Mouse (Mus musculus) retina, postnatal 7 days (tissue): ENCODE results near the gene Arf1.
"Not testable (repeated sequence)": the region's sequence is repeated elsewhere in the genome, so short reads cannot be mapped to it uniquely, and the experiment has no call there.

Experiments
- DNase-seq: peaks from one replicate; pipeline ENCODE4 v3.0.0-alpha.2; 2012; ENCODE audit warnings: low read depth, low spot score

Gene Arf1

DNA sequence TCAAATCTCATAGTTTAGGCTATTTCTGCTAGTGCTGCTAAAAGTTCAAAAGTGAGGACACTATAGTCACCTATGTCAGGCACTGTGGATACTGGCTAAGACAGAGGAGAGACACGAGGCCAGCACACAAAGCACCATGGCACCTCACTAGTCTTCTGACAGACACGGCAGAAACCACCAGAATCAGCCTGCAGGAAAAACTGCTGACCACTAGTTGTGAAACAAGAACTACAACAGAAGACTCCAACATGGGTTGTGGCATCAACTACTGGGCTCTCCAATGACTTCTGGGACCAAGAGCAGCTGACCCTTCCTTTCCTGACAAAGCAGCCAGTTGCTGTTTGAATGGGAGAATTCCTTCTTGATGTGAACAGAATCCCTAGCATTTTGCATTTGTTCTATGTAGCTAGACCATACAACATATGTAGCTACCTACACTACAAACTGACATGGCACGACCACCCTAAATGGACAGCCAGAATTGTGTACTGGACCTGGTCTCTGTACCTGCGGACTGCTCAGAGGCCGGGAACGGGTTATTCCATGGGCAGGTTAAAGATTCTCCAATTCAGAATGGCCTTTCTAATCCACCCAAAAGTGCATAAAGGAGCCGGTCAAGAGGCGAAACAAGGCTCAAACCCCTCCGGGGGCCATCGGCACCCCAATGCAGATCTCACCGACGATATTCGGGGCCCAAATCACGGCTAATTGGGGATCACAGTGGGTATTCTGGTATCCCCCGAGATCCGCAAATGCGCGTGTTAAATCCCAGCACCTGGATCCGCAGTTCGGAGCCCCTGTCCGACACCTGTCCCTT is 1.1 kb downstream of the Arf1 start:
- no peak for DNase-seq

DNA sequence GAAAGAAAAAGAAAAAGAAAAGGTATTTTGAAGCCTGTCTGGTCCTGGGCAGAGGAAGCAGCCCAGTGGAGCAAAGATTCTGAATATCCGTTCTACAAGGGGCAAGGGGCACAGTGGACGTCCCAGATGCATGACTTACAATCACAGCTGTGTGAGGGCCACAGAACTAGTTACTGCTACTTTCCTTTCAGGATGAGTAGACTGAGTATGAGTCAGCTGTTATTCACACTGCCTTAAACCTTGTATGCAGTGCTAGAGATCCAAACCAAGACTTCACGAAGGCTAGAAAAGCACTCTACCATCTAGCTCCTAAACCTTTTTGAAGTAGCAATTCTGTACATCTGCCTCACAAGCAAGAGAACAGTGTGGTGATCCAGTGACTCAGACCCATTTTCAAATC is 1.8 kb downstream of the Arf1 start:
- DNase-seq, result no peak

DNA sequence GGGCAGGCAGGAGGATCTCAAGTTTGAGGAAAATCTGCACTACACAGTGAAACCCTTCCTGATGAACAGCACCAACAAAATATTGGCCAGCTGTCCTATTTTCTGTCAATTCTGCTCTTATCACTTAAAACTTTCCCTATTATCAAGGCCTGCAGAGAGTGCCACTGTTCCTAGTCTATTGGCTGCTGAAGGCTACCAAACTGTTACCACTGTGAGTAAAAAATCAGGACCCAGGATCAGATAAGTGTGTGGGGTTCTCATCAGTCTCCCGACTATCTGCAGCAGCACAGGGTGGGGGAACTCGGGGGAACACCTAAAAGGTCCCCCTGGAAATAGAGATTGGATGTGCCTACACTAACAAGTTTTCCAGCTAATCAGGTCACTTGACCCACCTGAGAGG is 2.9 kb downstream of the Arf1 start:
- DNase-seq, result no peak

DNA sequence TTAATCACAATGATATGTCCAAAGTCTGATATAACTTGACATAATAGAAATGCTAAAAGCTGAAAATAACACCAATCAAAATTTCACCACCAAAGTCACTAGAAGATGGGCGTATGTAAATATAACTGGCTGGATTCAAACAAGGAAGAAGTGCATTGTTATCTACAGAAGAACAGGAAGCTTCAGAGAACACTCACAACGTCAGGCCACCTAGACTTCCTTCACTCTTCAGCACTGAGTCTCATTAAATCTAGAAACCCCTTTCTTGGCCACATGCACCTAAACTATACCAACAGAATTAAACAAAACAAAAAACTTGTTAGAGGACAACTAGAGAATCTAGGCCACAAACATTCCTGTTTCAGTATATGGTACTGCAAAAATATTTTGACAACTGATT is 3.6 kb downstream of the Arf1 start:
- DNase-seq, result no peak

DNA sequence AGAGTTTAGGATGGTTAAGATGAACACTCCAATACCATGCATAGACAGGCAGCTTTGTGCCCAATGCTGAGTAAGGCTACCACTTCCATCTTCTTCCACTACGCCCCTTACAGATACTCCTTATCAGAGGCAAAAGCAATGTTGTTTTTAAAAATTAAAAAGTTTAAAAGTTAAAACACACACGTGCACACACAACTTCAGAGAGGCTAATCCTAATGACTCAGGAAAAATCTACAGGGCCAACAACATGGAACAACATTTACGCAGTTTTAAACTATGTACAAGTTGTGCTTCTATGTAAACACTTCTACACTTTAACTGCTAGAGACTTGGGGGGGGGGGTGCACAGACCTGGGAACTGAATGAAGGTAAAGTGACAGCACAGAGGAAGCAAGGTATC is 4.0 kb downstream of the Arf1 start:
- no peak for DNase-seq

DNA sequence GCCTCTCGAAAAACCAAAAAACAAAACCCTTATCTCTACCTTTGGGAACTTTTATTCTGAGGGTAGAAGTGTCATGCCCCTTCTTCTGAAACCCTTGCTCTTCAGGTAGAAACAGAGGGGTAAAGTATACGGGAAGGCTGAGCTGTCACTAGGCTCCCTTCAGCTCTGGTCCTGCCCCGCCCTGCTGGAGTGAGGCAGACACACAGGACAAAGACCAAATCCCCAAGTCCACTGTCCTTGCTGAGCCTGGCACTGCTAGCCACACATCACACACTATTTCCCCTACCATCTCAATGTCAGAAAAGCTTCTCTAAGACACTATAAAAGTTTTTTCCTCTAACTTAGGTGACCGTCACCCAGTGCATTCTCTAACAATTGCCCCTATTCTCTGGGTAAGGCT is 5.8 kb downstream of the Arf1 start:
- DNase-seq, result no peak

DNA sequence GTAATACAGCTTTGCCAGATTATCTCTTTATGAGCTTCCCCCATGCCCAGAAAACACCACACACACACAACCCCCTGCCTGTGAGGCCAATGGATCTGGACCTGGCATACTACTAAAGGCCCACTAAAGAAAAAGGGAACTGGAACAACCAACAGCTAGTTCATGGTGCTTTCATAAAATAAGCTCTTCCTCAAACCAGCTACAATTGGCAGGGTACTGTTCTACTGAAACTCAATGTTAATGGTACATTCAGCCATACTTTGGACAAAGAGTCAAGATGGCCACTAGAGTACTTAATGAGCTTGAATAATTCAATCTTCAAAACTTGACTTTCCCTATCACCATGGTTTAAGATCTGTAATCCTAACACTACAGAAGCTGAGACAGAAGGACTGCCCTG is 6.5 kb downstream of the Arf1 start:
- no peak for DNase-seq

DNA sequence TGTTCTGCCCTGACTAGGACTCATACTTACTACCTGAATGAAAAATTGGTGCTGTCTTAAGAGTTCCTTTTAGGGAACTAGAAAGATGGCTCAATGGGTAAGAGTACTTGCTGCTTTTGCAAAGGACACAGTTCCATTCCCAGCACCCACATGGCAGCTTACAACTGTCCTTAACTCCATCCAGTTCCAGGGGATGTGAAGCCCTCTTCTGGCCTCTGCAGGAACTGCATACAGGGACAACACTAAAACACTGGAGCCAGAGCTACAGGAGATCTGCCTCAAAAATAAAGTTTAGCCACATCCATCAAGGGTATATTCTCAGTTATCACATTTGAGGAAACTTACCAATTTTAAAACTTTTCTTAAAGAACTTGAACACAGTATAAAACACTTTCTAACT is 9.0 kb downstream of the Arf1 start:
- DNase-seq, result no peak

DNA sequence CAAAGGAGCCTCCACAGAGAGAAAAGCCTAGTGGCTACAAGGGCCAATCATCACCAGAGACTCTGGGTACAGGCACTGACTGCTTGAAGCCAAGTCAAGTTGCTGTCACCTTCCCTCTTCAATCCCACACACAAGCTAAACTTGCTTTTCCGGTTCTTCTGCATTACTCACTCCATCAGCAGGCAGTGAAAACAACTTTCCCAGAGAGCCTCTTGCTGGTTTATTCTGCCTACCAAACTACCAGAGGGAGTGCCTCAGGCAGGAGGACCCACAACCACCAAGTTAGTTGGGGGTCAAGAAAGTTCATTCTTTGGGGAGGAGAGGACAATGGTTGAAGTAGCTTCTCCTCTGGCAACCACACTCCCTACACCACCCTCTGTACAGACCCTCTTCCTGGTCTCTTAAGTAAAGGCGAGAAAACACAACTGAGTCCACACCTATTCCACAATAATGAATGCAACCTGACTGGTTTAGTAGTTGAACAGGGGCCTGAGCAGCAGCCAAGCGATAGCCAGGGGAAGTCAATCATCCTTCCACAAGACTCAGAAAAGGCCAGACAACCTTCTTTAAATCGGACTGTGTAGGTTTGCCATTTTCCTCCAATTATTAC is 9.6 kb downstream of the Arf1 start:
- DNase-seq, result no peak

DNA sequence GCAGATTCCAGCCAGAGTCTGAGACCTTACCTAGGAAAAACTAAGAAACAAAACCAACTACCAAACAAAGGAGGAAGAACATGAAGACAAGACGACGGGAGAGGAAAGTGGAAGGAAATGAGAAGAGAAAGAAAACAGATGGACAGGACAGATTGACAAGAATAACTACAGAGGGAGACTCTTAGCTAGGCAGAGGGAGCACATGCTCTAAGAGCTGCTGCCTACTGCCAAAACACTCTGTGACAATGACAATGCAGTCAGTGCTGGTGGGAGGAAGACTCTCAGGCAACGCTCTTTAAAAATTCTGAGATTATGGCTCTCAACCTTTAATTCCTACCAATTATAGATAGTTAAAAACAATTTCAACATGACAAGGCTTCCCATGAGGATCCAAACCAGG is 11.1 kb downstream of the Arf1 start:
- DNase-seq, result no peak

DNA sequence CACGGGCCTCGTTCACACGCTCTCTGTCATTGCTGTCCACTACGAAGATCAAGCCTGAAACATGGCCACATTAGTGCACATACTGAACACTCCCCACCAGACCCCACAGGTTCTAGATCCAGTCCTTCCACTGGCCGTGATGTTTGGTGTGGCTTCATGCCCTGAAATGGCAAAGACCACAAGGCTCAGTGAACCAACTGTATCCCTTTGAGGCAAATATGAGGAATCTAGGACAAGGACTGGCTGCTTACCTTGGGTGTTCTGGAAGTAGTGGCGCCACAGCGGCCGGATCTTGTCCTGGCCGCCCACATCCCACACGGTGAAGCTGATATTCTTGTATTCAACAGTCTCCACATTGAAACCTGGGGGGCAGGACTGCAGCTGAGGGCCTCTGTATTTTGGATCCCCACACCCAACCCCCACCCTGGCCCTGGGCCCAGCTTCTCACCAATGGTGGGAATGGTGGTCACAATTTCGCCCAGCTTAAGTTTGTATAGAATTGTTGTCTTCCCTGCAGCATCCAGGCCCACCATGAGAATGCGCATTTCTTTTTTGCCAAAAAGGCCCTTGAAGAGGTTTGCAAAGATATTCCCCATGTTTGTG is 15.1 kb downstream of the Arf1 start:
- no peak for DNase-seq

DNA sequence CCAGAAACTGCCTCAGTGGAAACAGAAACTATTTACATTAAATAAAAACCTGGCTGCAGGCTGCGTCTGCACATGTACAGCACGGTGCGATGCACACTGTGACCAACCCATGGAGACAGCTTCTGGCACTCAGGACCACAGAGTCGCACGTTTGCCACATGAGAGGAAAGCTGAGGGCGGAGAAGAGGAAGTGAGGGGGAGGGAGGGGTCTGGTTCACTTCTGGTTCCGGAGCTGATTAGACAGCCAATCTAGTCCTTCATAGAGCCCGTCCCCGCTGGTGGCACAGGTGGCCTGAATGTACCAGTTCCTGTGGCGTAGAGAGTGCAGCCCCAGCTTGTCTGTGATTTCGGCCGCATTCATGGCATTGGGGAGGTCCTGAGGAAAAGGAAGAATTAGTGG is 15.8 kb downstream of the Arf1 start:
- not testable (repeated sequence) for DNase-seq

DNA sequence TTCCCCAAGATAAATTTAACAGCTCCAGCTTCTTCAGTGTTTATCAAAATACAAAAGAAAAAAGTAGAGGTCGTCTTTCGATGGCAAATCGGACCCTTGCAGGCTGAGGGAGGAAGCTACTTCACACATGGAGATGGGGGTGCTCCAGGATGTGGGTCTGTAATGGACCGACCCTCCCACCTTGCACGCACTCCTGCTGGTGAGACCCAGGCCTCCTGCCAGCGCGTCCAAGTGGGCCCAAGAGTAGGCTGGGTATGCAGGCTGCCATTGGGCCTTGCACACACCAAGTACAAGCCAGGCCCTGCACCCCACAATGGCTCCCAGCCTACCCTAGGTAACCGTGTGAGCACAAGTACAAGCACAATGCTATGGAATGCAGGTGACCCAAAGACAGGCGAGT is 16.5 kb downstream of the Arf1 start:
- DNase-seq, result not testable (repeated sequence)

DNA sequence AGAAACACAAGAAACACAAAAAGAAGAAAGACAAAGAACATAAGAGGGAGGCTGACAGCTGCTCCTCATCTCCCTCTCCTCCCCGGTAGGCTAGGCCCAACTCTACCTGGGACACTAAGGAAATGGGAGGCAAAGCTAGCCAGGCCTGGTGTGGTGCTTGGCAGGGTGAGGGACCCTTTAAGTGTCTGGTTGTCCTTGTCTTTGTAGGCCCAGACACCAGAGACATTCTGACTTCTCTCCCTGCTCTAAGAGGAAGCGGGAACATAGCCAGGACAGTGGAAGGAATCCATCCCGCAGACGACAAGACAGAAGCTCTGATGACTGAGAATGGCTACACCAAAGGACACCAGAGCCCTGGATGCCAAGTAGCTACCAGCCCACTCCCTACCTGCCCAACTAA is 18.1 kb downstream of the Arf1 start:
- no peak for DNase-seq

DNA sequence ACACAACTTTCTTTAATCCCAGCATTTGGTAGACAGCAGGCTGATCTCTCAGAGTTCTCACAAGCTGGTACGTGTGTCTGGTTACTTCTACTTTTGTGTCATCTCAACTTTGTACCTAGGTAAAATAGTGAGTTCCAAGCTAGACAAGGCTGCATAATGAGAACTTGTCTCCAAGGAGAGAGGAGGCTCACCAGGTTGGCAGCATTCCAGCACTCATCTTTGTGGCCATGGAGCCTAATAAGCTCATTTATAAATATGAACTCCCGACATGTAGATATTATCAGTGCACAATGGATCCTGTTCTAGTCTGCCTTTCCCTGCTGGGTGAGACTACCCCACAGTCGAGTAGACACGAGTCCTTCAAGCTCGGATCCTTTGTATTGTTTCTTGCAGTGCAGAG is 18.5 kb downstream of the Arf1 start:
- DNase-seq, result no peak

DNA sequence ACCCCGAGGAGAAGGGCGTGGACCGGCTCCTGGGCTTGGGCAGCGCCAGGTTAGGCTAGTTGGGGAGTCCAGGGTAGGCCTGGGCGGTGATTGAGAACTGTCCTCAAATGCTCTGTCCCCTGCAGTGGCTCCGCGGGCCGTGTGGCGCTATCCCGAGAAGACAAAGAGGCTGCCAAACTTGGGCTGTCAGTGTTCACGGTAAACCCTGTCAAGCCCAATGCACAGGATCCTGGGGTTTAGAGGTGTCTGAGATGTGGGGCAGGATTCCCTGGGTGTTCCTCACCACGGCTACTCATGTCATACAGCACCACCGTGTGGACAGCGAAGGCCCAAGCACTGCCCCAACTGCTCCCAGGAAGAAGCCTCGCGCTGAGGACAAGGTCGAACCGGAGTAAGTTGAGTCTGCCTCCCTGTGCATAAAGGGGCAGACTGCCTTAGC is 19.0 kb downstream of the Arf1 start:
- no peak for DNase-seq

DNA sequence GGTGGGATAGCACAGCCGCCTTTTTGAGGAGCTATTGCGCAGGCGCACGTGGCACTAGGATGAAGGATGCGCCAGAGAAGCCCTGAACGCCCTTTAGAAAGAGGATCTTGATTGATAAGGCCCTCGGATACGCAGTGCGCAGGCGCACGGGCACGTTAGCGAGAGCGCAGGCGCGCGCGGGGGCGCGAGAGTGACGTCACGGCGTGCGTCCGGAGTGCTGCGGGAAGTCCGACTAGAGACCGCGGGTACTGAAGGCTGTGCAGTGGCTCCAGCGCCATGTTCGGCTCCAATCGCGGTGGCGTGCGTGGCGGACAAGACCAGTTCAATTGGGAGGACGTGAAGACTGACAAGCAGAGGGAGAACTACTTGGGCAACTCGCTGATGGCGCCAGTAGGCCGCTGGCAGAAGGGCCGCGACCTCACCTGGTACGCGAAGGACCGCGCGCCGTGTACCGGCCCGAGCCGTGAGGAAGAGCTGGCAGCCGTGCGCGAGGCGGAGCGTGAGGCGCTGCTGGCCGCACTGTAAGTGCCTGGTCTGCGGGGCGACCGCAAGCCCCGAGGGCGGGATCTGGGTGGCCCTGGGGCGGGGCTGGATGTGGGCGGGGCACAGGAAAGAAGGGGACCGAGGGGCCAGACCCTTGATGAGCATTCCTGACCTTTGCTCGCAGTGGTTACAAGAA is 19.8 kb downstream of the Arf1 start, which contains the start of gene 2310033P09Rik:
TSS of gene 2310033P09Rik (plus strand) at position 169 of the 679 bp plus-strand sequence.
- peak; percentile 95 for DNase-seq

DNA sequence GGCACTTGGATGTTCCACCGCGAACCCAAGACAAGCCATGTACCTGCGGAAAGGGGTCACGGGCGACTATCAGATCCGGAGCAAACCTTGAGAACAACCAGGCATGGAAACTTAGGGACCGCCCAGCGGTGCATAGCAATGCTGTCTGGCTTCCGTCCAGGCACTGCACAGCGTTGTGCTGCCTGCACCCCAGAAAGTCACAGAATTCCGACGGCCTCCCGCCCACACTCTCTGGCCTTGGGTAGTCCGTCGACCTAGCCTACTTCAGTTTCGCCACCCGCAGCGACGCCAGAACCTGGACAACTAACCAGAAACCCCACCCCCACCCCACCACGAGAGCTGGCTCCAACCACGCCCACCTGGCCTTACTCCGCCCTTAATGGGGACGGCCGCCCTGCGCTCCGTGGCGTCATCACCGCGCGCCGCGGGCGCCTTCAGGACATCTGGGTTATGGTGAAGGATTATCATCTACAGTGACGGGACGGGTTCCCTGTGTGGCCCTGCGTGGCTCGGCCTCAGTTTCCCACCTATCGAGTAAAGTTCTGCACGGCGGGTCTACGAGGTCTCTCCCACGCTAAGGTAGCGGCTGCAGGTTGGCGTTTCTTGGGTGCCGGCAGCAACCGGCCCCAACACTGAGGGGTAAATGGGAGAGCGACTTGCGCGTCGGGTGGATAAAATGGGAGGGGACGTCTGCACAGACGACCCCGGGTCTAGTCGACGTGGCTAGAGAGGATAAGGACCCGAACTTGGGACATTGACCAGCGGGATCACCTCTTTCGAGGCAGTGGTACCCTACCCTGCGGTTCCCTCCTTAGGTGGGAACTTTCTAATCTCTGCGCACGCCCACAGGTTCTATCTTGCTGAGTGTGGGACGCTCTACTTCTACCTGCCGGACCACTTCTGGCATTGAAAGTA is 25.7 kb downstream of the Arf1 start, which contains the start of gene Mrpl55:
TSS of gene Mrpl55 (plus strand) at position 406 of the 915 bp plus-strand sequence.
- DNase-seq, result peak; percentile 90

DNA sequence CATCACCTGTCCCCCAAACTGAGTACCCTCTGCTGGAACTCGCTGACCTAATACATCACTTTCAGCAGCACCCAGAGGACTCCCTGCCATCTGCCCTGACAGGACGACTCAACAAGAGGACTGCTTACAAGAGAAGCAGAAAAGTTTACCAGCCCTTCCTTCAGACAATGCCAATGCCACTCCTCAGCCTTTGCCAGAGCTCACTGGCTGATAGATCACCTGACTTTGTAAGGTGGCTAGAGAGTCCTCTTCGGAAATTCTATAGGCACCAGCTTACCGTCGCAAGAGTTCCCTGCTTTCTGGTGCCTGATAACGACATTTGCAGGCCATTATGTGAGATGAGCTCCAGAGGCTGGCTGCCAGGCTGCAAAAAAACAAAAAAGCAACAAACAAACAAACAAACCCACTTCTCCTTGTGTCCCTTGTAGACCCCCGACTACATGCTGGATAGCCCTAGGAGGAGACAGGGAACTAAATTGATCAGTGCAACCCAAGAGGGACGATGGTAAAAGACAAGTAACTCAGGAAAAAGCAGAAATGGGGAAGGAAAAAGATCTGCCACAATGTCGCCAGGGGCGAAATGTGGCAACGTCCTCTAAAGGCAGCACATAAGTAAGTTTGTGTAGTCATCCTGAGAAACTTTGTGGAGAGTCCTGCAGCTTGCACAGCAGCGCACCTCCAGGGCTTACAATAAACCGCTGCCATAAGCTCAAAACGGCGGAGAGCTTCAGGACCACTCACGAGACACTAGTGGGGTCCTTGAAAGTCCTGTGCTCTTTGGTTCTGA is 26.7 kb downstream of the Arf1 start:
- no peak for DNase-seq

DNA sequence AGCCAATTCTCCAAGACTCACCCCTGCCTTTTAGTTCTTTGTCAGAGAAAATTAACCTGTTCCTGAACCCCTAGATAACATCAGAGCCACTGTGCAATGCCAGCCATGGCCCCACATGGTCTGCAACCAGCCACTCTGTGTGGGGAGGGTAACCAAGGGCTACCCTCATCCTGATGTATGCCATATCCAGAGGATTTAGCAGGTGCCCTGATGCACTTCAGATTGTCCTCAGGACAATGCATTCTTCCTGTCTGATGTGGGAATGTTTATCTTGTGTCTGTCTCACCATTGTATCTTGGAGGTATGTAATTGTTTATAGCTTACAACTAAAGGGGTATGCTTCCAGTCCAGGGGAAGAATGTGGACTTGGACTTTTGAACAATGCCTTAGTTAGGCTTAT is 31.8 kb downstream of the Arf1 start:
- DNase-seq, result no peak

DNA sequence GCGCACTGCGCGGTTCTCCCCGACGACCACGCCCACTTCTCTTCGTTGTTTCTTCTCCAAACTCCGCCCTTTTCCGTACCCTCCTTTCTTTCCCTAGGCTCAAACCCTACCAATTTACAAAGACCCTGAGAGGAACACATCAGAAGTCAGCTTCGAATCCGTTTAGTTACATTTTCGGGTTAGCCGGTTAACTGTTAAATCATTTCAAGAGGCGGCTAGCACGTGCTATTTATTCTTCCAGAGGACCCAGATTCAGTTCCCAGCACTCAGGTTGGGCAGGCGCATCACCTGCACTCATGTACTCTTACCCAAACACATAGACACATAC is 36.0 kb downstream of the Arf1 start, which contains the start of gene Guk1:
TSS of gene Guk1 (minus strand) at position 154 of the 328 bp plus-strand sequence.
- DNase-seq, result no peak
